Mouse (Mus musculus): Measurements from ENCODE around the gene Crb1. TPM values are rescaled to one million over a fixed set of nuclear protein-coding genes. Genes with fewer than 3 reads are reported as not detected.
"Not testable (repeated sequence)": the region's sequence is repeated elsewhere in the genome, so short reads cannot be mapped to it uniquely, and the experiment has no call there.

Gene Crb1
- polyA plus RNA-seq, 1 experiment from 2014 or later = 3.0 TPM

- no peak for ATAC-seq (replicated peaks)
- H3K9ac ChIP-seq = no peak overlapping the region
- no peaks in the 10 kb centered on the region for H3K9me3 ChIP-seq
- WGBS = 75% methylated on average over 6 of the region's 6 CpGs
- no peaks in the 10 kb centered on the region for H3K4me1 ChIP-seq
- no peaks in the 10 kb centered on the region for H3K36me3 ChIP-seq (replicated peaks)
- H3K4me3 ChIP-seq = no peak overlapping the region
- no peak overlapping the region for H3K27ac ChIP-seq
- no peak overlapping the region for H3K4me2 ChIP-seq
- H3K27me3 ChIP-seq (replicated peaks) = no peaks in the 10 kb centered on the region
Observed at GRCm38 (mm10) chr1:139319798-139320197, 57.1 kb downstream of the Crb1 start.

DNA sequence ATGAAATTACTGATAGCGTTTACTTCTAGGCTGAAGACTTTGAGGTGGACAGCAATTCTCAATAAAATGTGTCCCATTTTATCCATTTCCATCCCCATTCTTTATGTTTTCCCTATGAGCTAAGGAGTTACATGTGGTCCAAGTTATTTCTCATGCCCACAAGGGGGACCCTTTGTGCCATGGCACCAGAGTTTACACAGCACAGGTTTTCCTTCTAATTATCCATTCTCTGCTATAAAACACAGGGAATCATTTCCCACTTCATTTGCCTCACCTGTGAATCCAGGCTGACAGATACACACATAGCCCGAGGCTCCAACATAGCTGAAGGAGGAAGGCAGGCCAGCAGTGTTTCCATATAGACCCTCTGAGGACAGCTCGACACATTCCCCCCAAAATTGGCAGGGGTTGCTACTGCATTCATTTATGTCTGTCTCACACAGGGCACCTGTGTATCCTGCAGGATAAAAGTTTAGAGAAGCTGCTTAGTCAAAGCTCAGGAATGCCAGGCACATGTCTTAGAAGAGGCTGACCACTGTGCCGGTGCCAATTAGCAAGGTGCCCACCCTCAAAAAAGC, 62.5 kb downstream of the Crb1 start:
- ATAC-seq (replicated peaks) = peak; percentile 62; the same call in 1 of the 2 replicates
- Histone ChIP-seq H3K36me3 (replicated peaks) (no peaks in the 10 kb centered on the region), H3K27ac (no peak overlapping the region), H3K4me1 (no peaks in the 10 kb centered on the region), H3K4me2 (no peak overlapping the region), H3K27me3 (replicated peaks) (no peaks in the 10 kb centered on the region), H3K4me3 (no peak overlapping the region), H3K9me3 (no peaks in the 10 kb centered on the region), H3K9ac (no peak overlapping the region)
- 80% methylated on average over 4 of the region's 4 CpGs for WGBS

GRCm38 (mm10) chr1:139308915-139309314, 68.0 kb downstream of the Crb1 start:
- Histone ChIP-seq H3K9me3 (no peaks in the 10 kb centered on the region), H3K27me3 (replicated peaks) (no peaks in the 10 kb centered on the region), H3K4me1 (0 out of 2 replicates have a peak, but pooled peaks cover 4% of the 10 kb centered on the region), H3K4me3 (no peak overlapping the region), H3K4me2 (no peak overlapping the region), H3K27ac (no peak overlapping the region), H3K9ac (no peak overlapping the region), H3K36me3 (replicated peaks) (no peaks in the 10 kb centered on the region)
- WGBS = 32% methylated on average over 4 of the region's 4 CpGs
- peak; percentile 70; the same call in 1 of the 2 replicates for ATAC-seq (replicated peaks)

GRCm38 (mm10) chr1:139302519-139302918, 74.4 kb downstream of the Crb1 start:
- not testable (repeated sequence) for H3K27me3 ChIP-seq (replicated peaks); H3K4me1 ChIP-seq; H3K4me2 ChIP-seq; H3K36me3 ChIP-seq (replicated peaks); H3K9ac ChIP-seq; H3K9me3 ChIP-seq; ATAC-seq (replicated peaks); H3K4me3 ChIP-seq; H3K27ac ChIP-seq

GRCm38 (mm10) chr1:139301830-139302229, 75.1 kb downstream of the Crb1 start:
- Histone ChIP-seq H3K4me2 (no peak overlapping the region), H3K9me3 (no peaks in the 10 kb centered on the region), H3K9ac (no peak overlapping the region), H3K4me3 (no peak overlapping the region), H3K36me3 (replicated peaks) (no peaks in the 10 kb centered on the region), H3K4me1 (no peaks in the 10 kb centered on the region), H3K27me3 (replicated peaks) (no peaks in the 10 kb centered on the region), H3K27ac (no peak overlapping the region)
- no peak for ATAC-seq (replicated peaks)
- WGBS = 27% methylated on average over 5 of the region's 5 CpGs

DNA sequence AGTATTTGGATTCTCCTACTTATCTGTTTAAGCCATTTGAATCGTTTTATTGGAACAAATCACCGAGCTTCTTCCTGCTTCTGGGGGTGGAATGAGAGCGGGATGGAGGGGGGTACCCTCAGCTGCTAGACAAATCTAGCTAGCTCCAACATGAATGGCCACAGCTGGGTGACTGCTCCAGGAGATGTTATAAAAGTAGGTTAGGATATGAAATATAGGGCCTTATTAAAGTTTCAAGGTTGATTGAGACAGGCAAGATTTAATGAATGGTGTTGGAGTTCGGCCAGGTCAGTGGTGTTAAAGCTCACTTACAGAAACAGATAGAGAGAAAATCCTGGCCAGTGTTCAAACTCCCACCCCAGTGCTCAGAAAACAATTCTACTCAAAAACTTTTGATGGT, 84.9 kb downstream of the Crb1 start:
- ATAC-seq (replicated peaks) = no peak
- Histone ChIP-seq H3K4me2 (no peak overlapping the region), H3K36me3 (replicated peaks) (no peaks in the 10 kb centered on the region), H3K9ac (no peak overlapping the region), H3K27ac (no peak overlapping the region), H3K4me1 (no peaks in the 10 kb centered on the region), H3K4me3 (no peak overlapping the region), H3K9me3 (no peaks in the 10 kb centered on the region), H3K27me3 (replicated peaks) (no peaks in the 10 kb centered on the region)
- WGBS = 29% methylated on average over 4 of the region's 4 CpGs

DNA sequence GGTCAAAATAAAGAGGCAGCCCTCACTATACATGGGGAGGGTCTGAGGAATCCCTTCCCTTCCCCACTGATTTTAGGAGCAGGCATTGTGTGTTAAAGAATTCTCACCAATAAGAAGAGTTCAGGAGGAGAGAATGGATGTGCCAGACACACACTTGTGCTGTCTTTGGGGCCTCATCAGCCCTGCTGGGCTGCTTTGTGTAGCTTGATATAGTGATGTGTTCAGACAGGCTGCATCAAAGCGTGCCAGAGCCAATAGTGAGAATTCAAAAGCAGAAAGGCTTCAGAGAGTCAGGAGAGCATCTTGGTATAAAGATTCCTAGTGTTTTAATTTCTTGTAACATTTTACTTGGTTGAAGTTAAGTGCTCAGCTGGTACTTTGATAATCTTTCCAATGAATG, 85.3 kb downstream of the Crb1 start:
- ATAC-seq (replicated peaks) = peak; percentile 62; the same call in 1 of the 2 replicates
- H3K4me2 ChIP-seq = no peak overlapping the region

GRCm38 (mm10) chr1:139276619-139277320, 100.1 kb downstream of the Crb1 start:
- H3K27ac ChIP-seq = no peak overlapping the region
- no peaks in the 10 kb centered on the region for H3K36me3 ChIP-seq (replicated peaks)
- WGBS = 90% methylated on average over 4 of the region's 4 CpGs
- no peaks in the 10 kb centered on the region for H3K4me1 ChIP-seq
- no peak overlapping the region for H3K4me2 ChIP-seq
- ATAC-seq (replicated peaks) = no peak
- no peaks in the 10 kb centered on the region for H3K9me3 ChIP-seq
- no peak overlapping the region for H3K9ac ChIP-seq
- H3K27me3 ChIP-seq (replicated peaks) = no peaks in the 10 kb centered on the region
- no peak overlapping the region for H3K4me3 ChIP-seq

More for the DNA sequence above, 85.3 kb downstream of the Crb1 start:
- Histone ChIP-seq H3K4me1 (no peaks in the 10 kb centered on the region), H3K27me3 (replicated peaks) (no peaks in the 10 kb centered on the region), H3K9me3 (no peaks in the 10 kb centered on the region), H3K36me3 (replicated peaks) (no peaks in the 10 kb centered on the region), H3K9ac (no peak overlapping the region), H3K4me3 (no peak overlapping the region), H3K27ac (no peak overlapping the region)
- WGBS = 9% methylated on average over 1 of the region's 1 CpGs

GRCm38 (mm10) chr1:139267844-139268243, 109.1 kb downstream of the Crb1 start:
- Histone ChIP-seq H3K9ac (no peak overlapping the region), H3K4me3 (no peak overlapping the region), H3K4me2 (no peak overlapping the region), H3K4me1 (no peaks in the 10 kb centered on the region), H3K27ac (no peak overlapping the region), H3K36me3 (replicated peaks) (no peaks in the 10 kb centered on the region), H3K9me3 (no peaks in the 10 kb centered on the region), H3K27me3 (replicated peaks) (no peaks in the 10 kb centered on the region)
- ATAC-seq (replicated peaks) = peak; percentile 27; the same call in 1 of the 2 replicates
- 18% methylated on average over 6 of the region's 6 CpGs for WGBS

- Histone ChIP-seq H3K27me3 (replicated peaks) (no peaks in the 10 kb centered on the region), H3K4me3 (no peak overlapping the region), H3K36me3 (replicated peaks) (no peaks in the 10 kb centered on the region), H3K9ac (no peak overlapping the region), H3K9me3 (no peaks in the 10 kb centered on the region), H3K4me2 (no peak overlapping the region), H3K4me1 (no peaks in the 10 kb centered on the region), H3K27ac (no peak overlapping the region)
- no peak for ATAC-seq (replicated peaks)
- WGBS = 90% methylated on average over 1 of the region's 1 CpGs
Observed at GRCm38 (mm10) chr1:139264245-139264644, 112.7 kb downstream of the Crb1 start.

GRCm38 (mm10) chr1:139263158-139263557, 113.7 kb downstream of the Crb1 start:
- H3K9ac ChIP-seq = no peak overlapping the region
- H3K9me3 ChIP-seq = no peaks in the 10 kb centered on the region
- H3K4me3 ChIP-seq = no peak overlapping the region
- no peaks in the 10 kb centered on the region for H3K27me3 ChIP-seq (replicated peaks)
- 76% methylated on average over 1 of the region's 1 CpGs for WGBS
- no peak for ATAC-seq (replicated peaks)
- no peak overlapping the region for H3K27ac ChIP-seq
- no peak overlapping the region for H3K4me2 ChIP-seq
- no peaks in the 10 kb centered on the region for H3K4me1 ChIP-seq
- H3K36me3 ChIP-seq (replicated peaks) = no peaks in the 10 kb centered on the region

DNA sequence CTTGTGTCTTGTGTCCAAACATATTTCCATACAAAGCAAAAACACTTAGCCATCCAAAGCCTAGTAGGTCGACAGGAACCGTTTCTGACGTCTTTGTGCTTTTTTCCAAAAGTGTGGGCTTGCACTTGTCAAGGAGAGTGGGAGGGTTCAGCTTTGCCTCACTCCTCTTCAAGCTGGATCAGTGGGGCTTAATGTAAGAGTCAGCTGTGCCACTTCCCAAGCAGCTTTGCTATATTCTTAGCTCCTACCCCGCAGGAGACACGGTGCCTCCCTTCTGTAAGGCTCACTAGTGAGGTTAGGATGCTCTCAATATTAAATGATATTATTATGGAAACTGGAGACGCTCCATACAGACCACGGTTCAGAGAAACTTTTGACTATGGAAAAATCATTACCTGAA, 121.3 kb downstream of the Crb1 start:
- Histone ChIP-seq H3K36me3 (replicated peaks) (no peaks in the 10 kb centered on the region), H3K9ac (no peak overlapping the region), H3K9me3 (no peaks in the 10 kb centered on the region), H3K27me3 (replicated peaks) (no peaks in the 10 kb centered on the region), H3K4me3 (no peak overlapping the region), H3K27ac (no peak overlapping the region), H3K4me1 (no peaks in the 10 kb centered on the region), H3K4me2 (no peak overlapping the region)
- 65% methylated on average over 7 of the region's 7 CpGs for WGBS
- no peak for ATAC-seq (replicated peaks)

DNA sequence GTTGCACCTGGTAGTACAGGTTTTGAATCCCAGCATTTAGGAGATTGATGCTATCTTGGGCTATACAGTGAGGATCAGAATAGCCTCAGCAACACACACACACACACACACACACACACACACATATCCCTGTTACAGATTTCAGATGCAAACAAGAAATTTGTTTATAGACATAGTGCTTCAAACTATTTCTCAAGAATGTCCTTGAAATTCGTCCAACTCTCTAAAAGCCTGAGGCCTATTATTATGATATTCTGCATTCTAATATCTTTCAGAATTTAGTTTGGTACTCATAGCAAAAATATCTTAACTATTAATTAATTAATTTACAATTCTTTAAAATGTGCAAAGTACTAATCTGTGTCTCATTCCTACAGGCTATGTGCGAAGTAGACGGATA, 124.9 kb downstream of the Crb1 start:
- H3K27ac ChIP-seq = no peak overlapping the region
- no peak for ATAC-seq (replicated peaks)
- H3K4me1 ChIP-seq = no peaks in the 10 kb centered on the region
- no peaks in the 10 kb centered on the region for H3K27me3 ChIP-seq (replicated peaks)
- H3K9me3 ChIP-seq = no peaks in the 10 kb centered on the region
- no peak overlapping the region for H3K4me2 ChIP-seq
- H3K4me3 ChIP-seq = no peak overlapping the region
- H3K9ac ChIP-seq = no peak overlapping the region
- H3K36me3 ChIP-seq (replicated peaks) = no peaks in the 10 kb centered on the region
- 85% methylated on average over 3 of the region's 3 CpGs for WGBS
